Mouse (Mus musculus) embryonic facial prominence, embryonic 10.5 days (tissue): ENCODE data around the gene Txlna. TPM values are rescaled to one million over a fixed set of nuclear protein-coding genes. Genes with fewer than 3 reads are reported as not detected.
A peak's percentile ranks its signal among the peaks of the same experiment; 100 is the strongest.

Experiments used
- DNase-seq: peaks from one replicate; pipeline ENCODE4 v3.0.0-alpha.2; 2017; ENCODE audit warnings: low spot score
- H3K27ac ChIP-seq: fragments of 300-500 bp; sonication (generic); replicated peaks from 2 replicates; pipeline ENCODE4 v1.5.1; 2016; ENCODE audit warnings: mild to moderate bottlenecking
- H3K27me3 ChIP-seq: fragments of 300-500 bp; sonication (generic); replicated peaks from 2 replicates; pipeline ENCODE4 v1.6.1; 2016; ENCODE audit warnings: low read depth, mild to moderate bottlenecking; ENCODE audit not compliant: poor library complexity, severe bottlenecking
- H3K36me3 ChIP-seq: fragments of 300-500 bp; sonication (generic); replicated peaks from 2 replicates; pipeline ENCODE4 v1.6.1; 2016; ENCODE audit warnings: mild to moderate bottlenecking, moderate library complexity
- H3K4me1 ChIP-seq: fragments of 300-500 bp; sonication (generic); 2 replicates; pipeline ENCODE4 v1.6.1; 2016
- H3K4me3 ChIP-seq: fragments of 300-500 bp; sonication (generic); 2 replicates; pipeline ENCODE4 v1.5.1; 2016; ENCODE audit warnings: mild to moderate bottlenecking, moderate library complexity
- H3K9me3 ChIP-seq: fragments of 300-500 bp; sonication (generic); 2 replicates; pipeline ENCODE4 v1.6.1; 2016; ENCODE audit warnings: mild to moderate bottlenecking
- WGBS: fragments of 180-500 bp; shearing (Covaris S2); methylation state at CpG from one replicate; pipeline ENCODE4 v1.1.7; 2016; 5-methylcytosine and 5-hydroxymethylcytosine counted together
- polyA plus RNA-seq: library from polyadenylated mRNA; unstranded; fragments of >200 nt; fragmentation: Nextera tagmentation; extraction: Ambion mirVana; gene quantifications from 2 replicates; pipeline ENCODE4 v1.2.1, GENCODE M21; 2016

The Txlna gene
- polyA plus RNA-seq, 1 experiment from 2014 or later = 117 TPM

- 87% methylated on average over 6 of the region's 6 CpGs for WGBS
- H3K27me3 ChIP-seq = no peaks in the 10 kb centered on the region
These were observed 4.3 kb upstream of the Txlna start for GRCm38 (mm10) chr4:129645204-129645603.

GRCm38 (mm10) chr4:129641756-129642155 lies 891 bp upstream of the Txlna start:
- 59% methylated on average over 5 of the region's 5 CpGs for whole genome bisulfite sequencing
- Histone ChIP-seq H3K9me3 (no peaks in the 10 kb centered on the region), H3K4me3 (peak overlapping the region; percentile 86), H3K36me3 (peaks cover 67% of the 10 kb centered on the region), H3K27me3 (no peaks in the 10 kb centered on the region), H3K4me1 (peaks cover 27% of the 10 kb centered on the region), H3K27ac (no peak overlapping the region; the same call in 1 of the 2 replicates)
- no peak for DNase-seq

More at GRCm38 (mm10) chr4:129645204-129645603, 4.3 kb upstream of the Txlna start:
- DNase-seq = no peak
- Histone ChIP-seq H3K36me3 (peaks cover 69% of the 10 kb centered on the region), H3K27ac (no peak overlapping the region), H3K4me3 (no peak overlapping the region), H3K9me3 (no peaks in the 10 kb centered on the region), H3K4me1 (peaks cover 7% of the 10 kb centered on the region)

DNA sequence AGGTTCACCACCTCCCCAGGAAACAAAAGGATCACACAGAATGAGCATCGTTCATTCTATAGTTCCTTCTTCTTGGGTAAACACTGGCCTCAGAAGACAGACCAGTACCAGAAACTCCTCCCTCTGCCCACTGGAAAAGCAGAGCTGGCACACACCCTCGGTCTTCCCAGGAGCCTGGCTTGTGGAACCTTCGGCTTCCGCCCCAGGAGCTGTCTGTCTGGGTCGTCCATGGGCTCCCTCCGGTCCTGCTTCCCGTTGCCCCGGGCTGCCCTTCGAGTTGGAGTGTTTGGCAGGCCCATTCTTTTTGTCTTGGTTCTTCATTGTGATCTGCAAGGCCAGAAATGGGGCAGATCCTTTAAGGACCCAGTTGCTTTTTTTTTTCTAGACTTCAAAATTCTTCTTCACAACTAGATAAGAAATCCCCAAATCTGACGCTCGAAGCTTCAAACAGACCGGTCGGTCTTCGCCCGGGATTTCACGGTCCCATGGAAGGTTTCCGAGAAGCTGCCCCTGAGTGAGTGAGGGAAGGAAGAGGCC lies 696 bp downstream of the Txlna start:
- Histone ChIP-seq H3K27me3 (no peaks in the 10 kb centered on the region), H3K27ac (peak overlapping the region; percentile 93), H3K4me3 (peak overlapping the region; percentile 86), H3K9me3 (no peaks in the 10 kb centered on the region), H3K36me3 (peaks cover 67% of the 10 kb centered on the region), H3K4me1 (peaks cover 27% of the 10 kb centered on the region)
- DNase-seq = no peak
- 8% methylated on average over 17 of the region's 17 CpGs for WGBS

- Histone ChIP-seq H3K27me3 (no peaks in the 10 kb centered on the region), H3K4me3 (peak overlapping the region; percentile 86), H3K9me3 (no peaks in the 10 kb centered on the region), H3K27ac (0 out of 2 replicates have a peak overlapping the region, but pooled peaks have one; percentile 93), H3K4me1 (peaks cover 27% of the 10 kb centered on the region), H3K36me3 (peaks cover 67% of the 10 kb centered on the region)
- DNase-seq = no peak
- WGBS = 90% methylated on average over 15 of the region's 15 CpGs
These were observed 1.6 kb downstream of the Txlna start for GRCm38 (mm10) chr4:129639221-129639620.

DNA sequence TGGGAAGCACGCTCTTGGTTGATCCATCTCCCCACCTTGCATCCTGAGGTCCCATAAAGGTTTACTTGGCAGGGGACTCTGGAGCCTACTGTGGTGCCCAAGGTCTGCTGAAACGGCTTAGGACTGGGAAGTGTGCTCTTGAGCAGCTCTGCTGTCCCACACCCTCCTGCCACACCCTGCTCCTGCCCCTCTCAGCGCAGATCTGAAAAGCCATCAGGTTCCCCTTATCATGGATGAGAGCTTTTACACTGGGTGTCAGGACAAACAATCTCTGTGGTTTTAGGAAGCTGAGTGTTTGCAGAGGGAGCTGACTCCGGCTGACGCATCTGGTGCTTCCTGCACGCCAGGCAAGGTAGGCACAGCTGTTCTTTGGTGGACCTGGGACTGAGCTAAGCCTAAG lies 7.0 kb downstream of the Txlna start:
- no peak overlapping the region for H3K4me3 ChIP-seq
- peaks cover 7% of the 10 kb centered on the region for H3K4me1 ChIP-seq
- no peaks in the 10 kb centered on the region for H3K9me3 ChIP-seq
- DNase-seq = no peak
- no peak overlapping the region for H3K27ac ChIP-seq
- no peaks in the 10 kb centered on the region for H3K27me3 ChIP-seq
- WGBS = 94% methylated on average over 6 of the region's 6 CpGs
- H3K36me3 ChIP-seq = peaks cover 99% of the 10 kb centered on the region

- Histone ChIP-seq H3K4me1 (no peaks in the 10 kb centered on the region), H3K27ac (no peak overlapping the region), H3K27me3 (no peaks in the 10 kb centered on the region), H3K36me3 (peaks cover 100% of the 10 kb centered on the region), H3K4me3 (no peak overlapping the region), H3K9me3 (no peaks in the 10 kb centered on the region)
- 94% methylated on average over 12 of the region's 12 CpGs for WGBS
- no peak for DNase-seq
These were observed 9.0 kb downstream of the Txlna start for GRCm38 (mm10) chr4:129631867-129632266.

DNA sequence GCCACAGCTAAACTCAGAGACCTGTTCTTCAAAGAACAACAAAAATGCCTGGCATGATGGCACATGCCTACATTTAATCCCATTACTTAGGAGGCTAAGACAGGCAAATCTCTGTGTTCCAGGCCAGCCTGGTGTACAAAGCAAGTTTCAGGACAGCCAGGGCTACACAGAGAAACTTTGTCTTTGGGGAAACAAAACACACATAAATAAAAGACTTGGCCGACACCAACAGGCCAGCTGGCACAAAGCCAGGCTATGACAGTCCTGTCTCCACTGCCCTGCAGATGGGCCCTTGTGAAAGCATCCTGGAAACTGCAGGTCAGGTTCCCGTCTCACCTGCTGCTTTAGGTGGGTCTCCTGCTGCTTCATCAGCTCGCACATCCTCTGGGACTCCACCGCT lies 9.9 kb downstream of the Txlna start:
- Histone ChIP-seq H3K27me3 (no peaks in the 10 kb centered on the region), H3K4me3 (no peak overlapping the region), H3K36me3 (peaks cover 100% of the 10 kb centered on the region), H3K27ac (no peak overlapping the region), H3K4me1 (no peaks in the 10 kb centered on the region; the same call in 1 of the 2 replicates), H3K9me3 (no peaks in the 10 kb centered on the region)
- no peak for DNase-seq
- WGBS = 91% methylated on average over 4 of the region's 4 CpGs

- no peak overlapping the region for H3K4me3 ChIP-seq
- no peak overlapping the region for H3K27ac ChIP-seq
- WGBS = 79% methylated on average over 6 of the region's 6 CpGs
- H3K4me1 ChIP-seq = peaks cover 36% of the 10 kb centered on the region
- H3K36me3 ChIP-seq = peaks cover 58% of the 10 kb centered on the region
- H3K9me3 ChIP-seq = no peaks in the 10 kb centered on the region
- H3K27me3 ChIP-seq = no peaks in the 10 kb centered on the region
- no peak for DNase-seq
These were observed 14.8 kb downstream of the Txlna start for GRCm38 (mm10) chr4:129626035-129626434.

DNA sequence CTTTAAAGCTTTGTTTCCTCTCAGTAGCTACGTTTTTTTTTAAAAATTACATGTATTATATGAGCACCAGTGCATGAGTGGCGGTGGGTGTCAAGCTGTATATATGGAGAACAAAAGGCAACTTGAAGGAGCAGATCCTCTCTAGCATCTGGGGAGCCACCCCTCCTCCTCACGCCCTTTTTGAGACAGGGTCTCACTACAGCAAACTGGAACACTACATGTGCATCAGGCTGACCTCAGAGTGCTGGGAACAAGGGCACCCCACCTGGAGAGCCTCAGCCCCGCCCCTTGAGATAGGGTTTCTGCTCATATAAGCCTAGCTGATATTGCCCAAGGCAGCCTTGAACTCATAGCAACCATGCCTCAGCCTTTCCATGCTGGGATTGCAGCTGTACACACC lies 15.4 kb downstream of the Txlna start:
- WGBS = 45% methylated on average over 4 of the region's 4 CpGs
- peaks cover 40% of the 10 kb centered on the region for H3K4me1 ChIP-seq
- peaks cover 58% of the 10 kb centered on the region for H3K36me3 ChIP-seq
- H3K9me3 ChIP-seq = no peaks in the 10 kb centered on the region
- peak overlapping the region; percentile 72 for H3K4me3 ChIP-seq
- no peaks in the 10 kb centered on the region for H3K27me3 ChIP-seq
- peak overlapping the region; percentile 86 for H3K27ac ChIP-seq
- DNase-seq = no peak

- H3K4me1 ChIP-seq = peaks cover 40% of the 10 kb centered on the region
- no peaks in the 10 kb centered on the region for H3K27me3 ChIP-seq
- 1% methylated on average over 6 of the region's 6 CpGs for WGBS
- peaks cover 56% of the 10 kb centered on the region for H3K36me3 ChIP-seq
- no peaks in the 10 kb centered on the region for H3K9me3 ChIP-seq
- peak overlapping the region; percentile 86 for H3K27ac ChIP-seq
- peak overlapping the region; percentile 72 for H3K4me3 ChIP-seq
- DNase-seq = peak; percentile 76
These were observed 15.9 kb downstream of the Txlna start for GRCm38 (mm10) chr4:129625029-129625370.

GRCm38 (mm10) chr4:129624281-129625028 lies 16.4 kb downstream of the Txlna start:
- peak; percentile 90 for DNase-seq
- peak overlapping the region; percentile 72 for H3K4me3 ChIP-seq
- no peaks in the 10 kb centered on the region for H3K27me3 ChIP-seq
- WGBS = 1% methylated on average over 18 of the region's 18 CpGs
- H3K9me3 ChIP-seq = no peaks in the 10 kb centered on the region
- H3K4me1 ChIP-seq = peaks cover 40% of the 10 kb centered on the region
- H3K36me3 ChIP-seq = peaks cover 50% of the 10 kb centered on the region
- H3K27ac ChIP-seq = peak overlapping the region; percentile 86

GRCm38 (mm10) chr4:129623681-129624091 lies 17.2 kb downstream of the Txlna start, which contains the start of gene Ccdc28b:
TSS of gene Ccdc28b (minus strand) at chr4:129623947.
- Histone ChIP-seq H3K27me3 (no peaks in the 10 kb centered on the region), H3K27ac (peak within 1 kb of the TSS; percentile 86), H3K4me3 (peak within 1 kb of the TSS; percentile 72), H3K36me3 (peaks cover 42% of the 10 kb centered on the region), H3K4me1 (peaks cover 46% of the 10 kb centered on the region), H3K9me3 (no peaks in the 10 kb centered on the region)
- peak; percentile 47 for DNase-seq
- under 1% methylated on average over 10 of the region's 10 CpGs for WGBS
